Mouse (Mus musculus) heart, adult 8-10 months (tissue): ENCODE results near the gene Tpr. TPM values are rescaled to one million over a fixed set of nuclear protein-coding genes. Genes with fewer than 3 reads are reported as not detected.

Source experiments
- DNase-seq: peaks from one replicate; pipeline ENCODE4 v3.0.0; 2022; ENCODE audit warnings: low spot score
- total RNA-seq, 4 experiments: library from RNA; stranded (reverse); gene quantifications; 2 replicates each; pipeline ENCODE4 v1.2.4; 2022

Tpr gene
- total RNA-seq, 4 experiments from 2014 or later: 123 to 151 (median 134) TPM

DNA sequence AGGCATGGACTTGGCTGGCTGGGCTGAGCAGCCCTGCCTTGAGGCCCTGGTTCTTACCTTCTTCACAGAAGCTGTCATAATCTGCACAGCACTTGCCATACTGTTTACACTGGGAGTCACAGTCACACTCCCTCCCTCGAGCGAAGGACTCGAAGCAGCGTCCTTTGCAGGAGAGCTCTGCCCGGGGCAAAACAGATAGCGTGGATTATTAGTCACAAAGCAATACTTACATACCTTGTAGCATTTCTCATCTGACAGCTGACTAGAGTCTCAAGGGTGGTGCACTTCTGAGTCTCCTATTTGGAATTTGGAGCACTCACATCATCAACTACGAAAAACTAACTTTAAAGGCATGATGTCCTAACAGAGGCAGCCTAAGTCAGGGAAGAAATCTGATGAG, 68.0 kb downstream of the Tpr start:
- DNase-seq: no peak

DNA sequence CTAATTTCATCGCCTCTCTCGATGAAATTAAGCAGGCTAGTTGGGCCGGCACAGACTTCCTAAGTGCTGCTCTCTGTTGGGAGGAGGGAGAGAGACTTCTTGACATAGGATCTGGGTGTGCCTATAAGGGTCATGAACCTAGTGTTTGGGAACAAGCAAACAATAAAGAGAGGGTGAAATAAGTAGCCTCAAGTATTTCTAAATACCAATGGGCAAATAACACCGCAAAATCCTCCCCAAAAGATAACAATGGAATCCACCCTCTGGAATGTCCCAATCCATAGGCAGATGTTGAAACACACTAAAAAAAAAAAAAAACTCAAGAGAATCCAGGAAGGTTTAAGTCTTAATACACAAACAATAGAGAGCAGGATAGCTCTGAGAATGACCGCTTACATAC, 70.4 kb downstream of the Tpr start:
- no peak for DNase-seq

DNA sequence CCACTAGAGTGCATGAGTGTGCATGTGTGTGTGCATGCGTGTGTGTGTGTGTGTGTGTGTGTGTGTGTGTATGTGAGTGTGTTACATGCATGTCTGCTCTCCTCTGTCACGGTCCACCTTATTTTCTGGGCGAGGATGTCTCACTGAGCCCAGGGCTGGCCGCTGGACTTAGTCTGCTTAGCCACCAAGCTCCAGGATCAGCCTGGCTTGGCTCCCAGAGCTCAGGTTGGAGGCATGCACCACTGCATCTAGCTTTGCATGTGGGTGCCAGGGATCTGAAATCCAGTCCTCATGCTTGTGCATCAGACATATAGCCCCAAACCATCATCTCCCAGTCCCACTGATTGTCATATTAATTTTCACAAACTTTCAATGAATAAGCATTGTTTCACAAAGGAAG, 71.1 kb downstream of the Tpr start:
- DNase-seq: no peak

GRCm38 (mm10) chr1:150465364-150465763, 72.7 kb downstream of the Tpr start:
- DNase-seq: no peak

DNA sequence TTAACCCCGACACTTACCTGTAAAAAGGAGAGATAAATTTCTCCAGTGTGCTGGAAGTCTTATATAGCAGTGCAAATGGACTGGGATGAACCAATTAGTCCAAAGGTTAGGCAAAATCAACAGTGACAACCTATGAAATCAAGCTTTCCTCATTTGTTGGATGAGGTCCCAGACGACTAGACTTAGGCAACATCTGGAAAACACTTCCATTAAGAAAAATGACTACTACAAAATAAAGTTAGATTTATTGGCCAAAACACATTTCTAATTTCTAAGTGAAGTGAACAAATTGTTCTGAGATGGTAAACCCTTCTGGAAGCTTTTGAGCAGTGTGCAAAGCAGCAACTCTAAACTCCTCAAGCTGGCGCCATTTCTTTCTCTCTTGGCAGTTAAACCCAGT, 73.5 kb downstream of the Tpr start, which contains the start of gene Prg4:
TSS of gene Prg4 (minus strand) at position 34 of the 400 bp plus-strand sequence.
- peak; percentile 69 for DNase-seq

DNA sequence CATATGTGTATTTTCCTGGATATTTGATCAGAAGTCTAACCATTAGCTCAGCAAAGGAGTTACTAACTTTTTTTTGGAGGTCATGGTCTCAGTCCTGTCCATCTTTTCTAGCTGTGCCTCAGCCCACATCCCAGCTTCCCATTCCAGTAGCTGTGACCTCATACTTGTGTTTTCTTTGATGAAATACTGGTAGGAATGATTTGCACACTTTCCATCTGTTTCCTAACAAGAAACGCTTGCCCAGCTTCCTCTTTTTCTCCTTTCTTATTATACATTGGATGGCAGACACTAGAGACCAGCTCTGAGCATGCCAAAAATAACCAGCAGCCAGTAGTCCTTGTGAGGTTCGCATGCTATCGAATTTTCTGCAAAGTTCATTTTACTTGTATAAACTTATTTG, 77.4 kb downstream of the Tpr start:
- no peak for DNase-seq

- DNase-seq: no peak
Observed at GRCm38 (mm10) chr1:150472525-150472924, 79.9 kb downstream of the Tpr start.

- DNase-seq: peak; percentile 70
Observed at GRCm38 (mm10) chr1:150480674-150481073, 88.0 kb downstream of the Tpr start.

DNA sequence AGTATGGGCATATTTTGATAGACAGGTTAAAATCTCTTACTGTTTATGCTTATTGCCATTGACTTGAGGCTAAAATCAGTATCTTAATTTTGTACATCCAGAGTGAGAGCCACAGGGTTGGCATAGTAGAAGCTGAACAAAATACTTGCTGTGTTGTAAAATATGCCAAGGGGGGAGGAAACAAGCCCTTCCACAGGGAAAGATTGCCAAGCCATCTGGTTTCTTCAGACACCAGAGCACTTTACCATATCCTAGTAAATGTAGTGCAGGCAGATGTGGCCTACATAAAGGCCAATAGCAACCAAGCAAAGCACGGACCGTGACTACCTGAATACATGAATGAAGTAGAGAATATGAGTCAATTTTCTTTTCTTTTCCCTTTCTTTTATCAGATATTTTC, 96.5 kb downstream of the Tpr start:
- DNase-seq: no peak

DNA sequence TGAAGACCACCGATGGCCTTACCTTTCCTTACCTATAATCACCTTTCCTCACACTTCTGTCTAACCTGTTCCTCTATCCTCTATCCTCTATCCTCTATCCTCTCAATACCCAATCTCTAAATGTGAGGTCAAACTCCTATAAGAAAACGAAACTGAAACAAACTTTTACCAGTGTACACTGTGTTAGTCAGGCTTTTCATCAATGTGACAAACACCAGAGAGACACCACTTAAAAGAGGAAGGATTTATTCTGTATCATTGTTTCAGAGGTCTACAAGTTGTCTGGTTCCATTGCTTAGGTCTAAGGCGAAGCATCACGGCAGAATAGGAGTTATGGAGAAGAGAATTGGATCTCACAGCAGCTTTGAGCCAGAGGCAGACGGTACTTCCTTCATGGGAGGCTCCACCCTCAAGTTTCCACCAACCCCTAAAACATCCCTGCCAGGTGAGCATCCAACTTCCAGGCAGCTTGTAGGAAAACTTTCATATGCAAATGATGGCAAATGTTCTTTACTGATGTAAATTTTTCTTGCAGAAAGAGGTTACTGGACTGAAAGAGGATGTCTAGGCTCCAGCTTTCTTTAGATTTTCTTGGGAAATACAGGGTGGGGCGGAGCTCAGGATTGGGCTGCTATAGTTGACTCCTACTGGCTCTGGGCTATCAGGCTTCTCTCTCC, 104.1 kb downstream of the Tpr start:
- DNase-seq: no peak

GRCm38 (mm10) chr1:150497690-150498089, 105.1 kb downstream of the Tpr start:
- peak; percentile 45 for DNase-seq

GRCm38 (mm10) chr1:150498177-150498576, 105.5 kb downstream of the Tpr start:
- no peak for DNase-seq

Other genes starting within 250 kb of the Tpr start
- gene Pdc, start 73.4 kb upstream of the Tpr start, total RNA-seq: not detected
- 10 to 100 TPM; 21.8 to 27.0 (median 22.8) TPM for gene Odr4, start 242 bp downstream of the Tpr start, total RNA-seq
- gene Prg4, start 73.3 kb downstream of the Tpr start, total RNA-seq: 10 to 100 TPM; 11.6 to 58.3 (median 12.3) TPM